Comparison of ENCODE assay signal across 8 mouse cellular contexts in genomic region chr2:37422306-37423304, GRCm38 (mm10). TPM values are rescaled to one million over a fixed set of nuclear protein-coding genes. Genes with fewer than 3 reads are reported as not detected.
DNase-seq lines count a peak whose midpoint lies in the region; ATAC-seq and TF ChIP-seq lines count a peak whose summit lies in the region.

Gene Rc3h2 (minus strand): TSS chr2:37422903.

- peak within 1 kb of the TSS; percentile 88 for H3K4me3 ChIP-seq in E14TG2a.4 (replicated peaks; ENCODE audit: low read length)
- peak within 1 kb of the TSS; percentile 97 for H3K4me3 ChIP-seq in forebrain, embryonic 12.5 days (replicated peaks)
- H3K4me3 ChIP-seq in heart, postnatal 0 days (ENCODE audit: low read depth, low read length), result peak within 1 kb of the TSS; percentile 94
- H3K4me3 ChIP-seq in liver, embryonic 16.5 days (ENCODE audit: low read depth, low read length), result peak within 1 kb of the TSS; percentile 88
- H3K4me3 ChIP-seq in neural tube, embryonic 13.5 days, result peak within 1 kb of the TSS; percentile 97
- peak within 1 kb of the TSS; percentile 92 for H3K4me3 ChIP-seq in testis, adult 2 months (ENCODE audit: control insufficient read depth, low read depth, low read length)

- peaks cover 21% of the 10 kb centered on the region for H3K4me1 ChIP-seq in E14TG2a.4 (replicated peaks; ENCODE audit: low read depth, low read length)
- H3K4me1 ChIP-seq in forebrain, embryonic 12.5 days, result peaks cover 14% of the 10 kb centered on the region
- peaks cover 7% of the 10 kb centered on the region for H3K4me1 ChIP-seq in heart, postnatal 0 days (ENCODE audit: control insufficient read depth, insufficient read depth)
- H3K4me1 ChIP-seq in liver, embryonic 16.5 days (ENCODE audit: control insufficient read depth, low read depth, low read length), result peaks cover 8% of the 10 kb centered on the region
- peaks cover 19% of the 10 kb centered on the region for H3K4me1 ChIP-seq in neural tube, embryonic 13.5 days (replicated peaks)
- no peaks in the 10 kb centered on the region for H3K4me1 ChIP-seq in testis, adult 2 months (ENCODE audit: control insufficient read depth, insufficient read depth, low read length)

- peak within 1 kb of the TSS; percentile 66 for H3K4me2 ChIP-seq in forebrain, embryonic 12.5 days
- peak within 1 kb of the TSS; percentile 78 for H3K4me2 ChIP-seq in heart, postnatal 0 days (ENCODE audit: low read depth, low read length)
- peak within 1 kb of the TSS; percentile 89 for H3K4me2 ChIP-seq in liver, embryonic 16.5 days (ENCODE audit: low read depth, low read length)
- H3K4me2 ChIP-seq in neural tube, embryonic 13.5 days, result peak within 1 kb of the TSS; percentile 79

- peak within 1 kb of the TSS; percentile 99 for H3K9ac ChIP-seq in forebrain, embryonic 12.5 days
- peak within 1 kb of the TSS; percentile 97 for H3K9ac ChIP-seq in heart, postnatal 0 days (replicated peaks; ENCODE audit: low read depth, low read length)
- H3K9ac ChIP-seq in liver, embryonic 16.5 days (ENCODE audit: low read depth, low read length), result peak within 1 kb of the TSS; percentile 96
- peak within 1 kb of the TSS; percentile 99 for H3K9ac ChIP-seq in neural tube, embryonic 13.5 days

- under 1% methylated on average over 70 of the region's 75 CpGs for WGBS in forebrain, embryonic 12.5 days
- under 1% methylated on average over 62 of the region's 75 CpGs for WGBS in heart, postnatal 0 days
- WGBS in liver, embryonic 16.5 days (ENCODE audit: insufficient replicate concordance), result under 1% methylated on average over 70 of the region's 75 CpGs
- WGBS in neural tube, embryonic 13.5 days, result under 1% methylated on average over 73 of the region's 75 CpGs

- peak within 1 kb of the TSS; percentile 98 for H3K27ac ChIP-seq in forebrain, embryonic 12.5 days
- H3K27ac ChIP-seq in heart, postnatal 0 days (ENCODE audit: low read depth), result peak within 1 kb of the TSS; percentile 88
- peak within 1 kb of the TSS; percentile 94 for H3K27ac ChIP-seq in liver, embryonic 16.5 days (ENCODE audit: low read length)
- peak within 1 kb of the TSS; percentile 98 for H3K27ac ChIP-seq in neural tube, embryonic 13.5 days (replicated peaks)
- H3K27ac ChIP-seq in testis, adult 2 months (ENCODE audit: control insufficient read depth, insufficient read depth, low read depth, low read length), result peak within 1 kb of the TSS; percentile 78

- H3K36me3 ChIP-seq in E14TG2a.4 (ENCODE audit: insufficient read depth, low read length), result peaks cover 16% of the 10 kb centered on the region
- H3K36me3 ChIP-seq in forebrain, embryonic 12.5 days (replicated peaks), result peaks cover 7% of the 10 kb centered on the region; the same call in 1 of the 2 replicates
- H3K36me3 ChIP-seq in heart, postnatal 0 days (replicated peaks; ENCODE audit: control insufficient read depth, insufficient read depth, low read length), result no peaks in the 10 kb centered on the region; the same call in 1 of the 2 replicates
- H3K36me3 ChIP-seq in liver, embryonic 16.5 days (ENCODE audit: control insufficient read depth, insufficient read depth), result no peaks in the 10 kb centered on the region
- peaks cover 7% of the 10 kb centered on the region for H3K36me3 ChIP-seq in neural tube, embryonic 13.5 days
- no peaks in the 10 kb centered on the region for H3K36me3 ChIP-seq in testis, adult 2 months (ENCODE audit: control insufficient read depth, insufficient read depth, low read length)

- peak; percentile 98 for TF ChIP-seq POLR2A in testis, adult 2 months (IDR thresholded peaks at IDR 0.05; ENCODE audit: control insufficient read depth, low read depth, low read length)

- H3K27me3 ChIP-seq in E14TG2a.4 (ENCODE audit: insufficient read depth, low read length), result no peaks in the 10 kb centered on the region
- no peaks in the 10 kb centered on the region for H3K27me3 ChIP-seq in forebrain, embryonic 12.5 days
- no peaks in the 10 kb centered on the region for H3K27me3 ChIP-seq in heart, postnatal 0 days (ENCODE audit: control insufficient read depth, insufficient read depth, low read length)
- no peaks in the 10 kb centered on the region for H3K27me3 ChIP-seq in liver, embryonic 16.5 days (ENCODE audit: control insufficient read depth, insufficient read depth, low read depth, low read length)
- H3K27me3 ChIP-seq in neural tube, embryonic 13.5 days, result no peaks in the 10 kb centered on the region
- no peaks in the 10 kb centered on the region for H3K27me3 ChIP-seq in testis, adult 2 months (ENCODE audit: control insufficient read depth, insufficient read depth, low read length)

- TF ChIP-seq EP300 in heart, postnatal 0 days (IDR thresholded peaks at IDR 0.05; ENCODE audit: low read depth), result peak; percentile 76; the same call in 1 of the 2 replicates

- TF ChIP-seq CTCF in E14TG2a.4 (conservative IDR thresholded peaks at IDR 0.05; ENCODE audit: low read length), result no peak
- no peak for TF ChIP-seq CTCF in heart, postnatal 0 days (IDR thresholded peaks at IDR 0.05; ENCODE audit: low read depth)
- no peak for TF ChIP-seq CTCF in testis, adult 2 months (IDR thresholded peaks at IDR 0.05; ENCODE audit: control insufficient read depth, insufficient read depth, insufficient replicate concordance, low read depth, low read length)

- peak; percentile 98 for ATAC-seq in forebrain, embryonic 12.5 days (ENCODE audit: low FRiP score)
- ATAC-seq in heart, postnatal 0 days (ENCODE audit: insufficient read depth, low read depth), result peak; percentile 98
- ATAC-seq in liver, embryonic 16.5 days (ENCODE audit: low read depth), result peak; percentile 96
- peak; percentile 99 for ATAC-seq in neural tube, embryonic 13.5 days (ENCODE audit: low read depth)

- H3K9me3 ChIP-seq in E14TG2a.4 (ENCODE audit: low read length), result no peaks in the 10 kb centered on the region
- H3K9me3 ChIP-seq in forebrain, embryonic 12.5 days, result no peaks in the 10 kb centered on the region
- H3K9me3 ChIP-seq in heart, postnatal 0 days (replicated peaks; ENCODE audit: control insufficient read depth, low read length), result no peaks in the 10 kb centered on the region
- H3K9me3 ChIP-seq in liver, embryonic 16.5 days (replicated peaks; ENCODE audit: control insufficient read depth, low read length), result no peaks in the 10 kb centered on the region
- H3K9me3 ChIP-seq in neural tube, embryonic 13.5 days, result no peaks in the 10 kb centered on the region

- peak; percentile 97 for DNase-seq in c-Kit-positive CD71-positive TER-119-positive erythroid progenitor cells, embryonic 14.5 days (ENCODE audit: low spot score)
- peak; percentile 98 for DNase-seq in heart, postnatal 0 days (ENCODE audit: low spot score)
- peak; percentile 93 to 96 for DNase-seq in kidney, postnatal 4 days

RNA-seq across cellular contexts. Expression of gene Rc3h2, which starts in this region (rescaled TPM):
- polyA plus RNA-seq in forebrain, embryonic 12.5 days (2016; fragmentation: Nextera tagmentation; extraction: Ambion mirVana), result 34.5 and 35.0 TPM in 2 replicates
- total RNA-seq in heart, postnatal 0 days (2014; rRNA removed; ENCODE audit: low replicate concordance), result 24.7 and 30.8 TPM in 2 replicates
- 5.6 and 6.0 TPM in 2 replicates for polyA plus RNA-seq in heart, postnatal 0 days (2015; fragmentation: Nextera tagmentation; extraction: Ambion mirVana)
- polyA plus RNA-seq in liver, embryonic 16.5 days (2015; fragmentation: Nextera tagmentation; extraction: Ambion mirVana), result 4.2 and 4.6 TPM in 2 replicates
- 21.3 and 25.1 TPM in 2 replicates for polyA plus RNA-seq in neural tube, embryonic 13.5 days (2015; fragmentation: Nextera tagmentation; extraction: Ambion mirVana)
- 7.2 and 8.2 TPM in 2 replicates for polyA plus RNA-seq in testis, adult 2 months (2012; rRNA removed)

Comparison
In these comparisons a context has a peak if more than half of its experiments do, and no peak if none do; other contexts are left out.
1. Peak in every context shown above with its lines: DNase-seq, ATAC-seq, H3K4me3 ChIP-seq and H3K27ac ChIP-seq.